Mouse (Mus musculus) limb, embryonic 11.5 days (tissue): Measurements from ENCODE around the gene Gatd1. TPM values are rescaled to one million over a fixed set of nuclear protein-coding genes. Genes with fewer than 3 reads are reported as not detected.

Experiments used
- ATAC-seq: fragments of 200-750 bp; cut with Nextera tagmentation; 2 replicates; pipeline ENCODE4 v1.8.0; 2017; ENCODE audit warnings: low read depth; ENCODE audit not compliant: insufficient number of reproducible peaks, low FRiP score, low TSS enrichment
- DNase-seq: peaks from one replicate; pipeline ENCODE4 v3.0.0-alpha.2; 2015; ENCODE audit warnings: low spot score
- H3K27ac ChIP-seq: fragments of 300-500 bp; sonication (generic); replicated peaks from 2 replicates; pipeline ENCODE4 v1.5.1; 2014; ENCODE audit warnings: low read depth, mild to moderate bottlenecking, low read length
- H3K27me3 ChIP-seq: fragments of 300-500 bp; sonication (generic); 2 replicates; pipeline ENCODE4 v1.6.1; 2014; ENCODE audit warnings: mild to moderate bottlenecking, low read length, mixed read lengths; ENCODE audit not compliant: control insufficient read depth, insufficient read depth
- H3K36me3 ChIP-seq: fragments of 300-500 bp; sonication (generic); 2 replicates; pipeline ENCODE4 v1.6.1; 2014; ENCODE audit warnings: mild to moderate bottlenecking, low read length, moderate library complexity, mixed read lengths; ENCODE audit not compliant: control insufficient read depth, insufficient read depth
- H3K4me1 ChIP-seq: fragments of 300-500 bp; sonication (generic); 2 replicates; pipeline ENCODE4 v1.6.1; 2014; ENCODE audit warnings: low read length, mixed read lengths; ENCODE audit not compliant: control insufficient read depth, insufficient read depth
- H3K4me2 ChIP-seq: fragments of 300-500 bp; sonication (generic); 2 replicates; pipeline ENCODE4 v1.6.1; 2014; ENCODE audit warnings: low read depth, mild to moderate bottlenecking, moderate library complexity; ENCODE audit not compliant: severe bottlenecking
- H3K4me3 ChIP-seq: fragments of 300-500 bp; sonication (generic); 2 replicates; pipeline ENCODE4 v1.5.1; 2014; ENCODE audit warnings: low read depth, low read length
- H3K9ac ChIP-seq: fragments of 300-500 bp; sonication (generic); 2 replicates; pipeline ENCODE4 v1.6.1; 2014; ENCODE audit warnings: mild to moderate bottlenecking, low read length
- H3K9me3 ChIP-seq: fragments of 300-500 bp; sonication (generic); 2 replicates; pipeline ENCODE4 v1.6.1; 2016; ENCODE audit warnings: low read length; ENCODE audit not compliant: control insufficient read depth
- WGBS: fragments of 180-500 bp; shearing (Covaris S2); extraction: QIAGEN DNeasy Blood & Tissue Kit; methylation state at CpG from one replicate; pipeline ENCODE4 v1.1.7; 2014; 5-methylcytosine and 5-hydroxymethylcytosine counted together
- polyA plus RNA-seq: library from polyadenylated mRNA; unstranded; fragments of >200 nt; fragmentation: Nextera tagmentation; extraction: Ambion mirVana; gene quantifications from 2 replicates; pipeline ENCODE4 v1.2.1, GENCODE M21; 2014

Gatd1 gene
- polyA plus RNA-seq, 1 experiment from 2014 or later: 52.2 TPM

GRCm38 (mm10) chr7:141457986-141458660 is 44.2 kb upstream of the Gatd1 start:
- Histone ChIP-seq H3K9ac (no peak overlapping the region), H3K9me3 (no peaks in the 10 kb centered on the region)

GRCm38 (mm10) chr7:141457236-141457635 is 43.3 kb upstream of the Gatd1 start:
- 97% methylated on average over 14 of the region's 14 CpGs for WGBS
- Histone ChIP-seq H3K9me3 (no peaks in the 10 kb centered on the region), H3K27me3 (peaks cover 24% of the 10 kb centered on the region), H3K4me3 (no peak overlapping the region), H3K4me2 (no peak overlapping the region), H3K4me1 (peaks cover 17% of the 10 kb centered on the region), H3K9ac (no peak overlapping the region), H3K36me3 (no peaks in the 10 kb centered on the region), H3K27ac (no peak overlapping the region)
- no peak for ATAC-seq
- DNase-seq: no peak

More at GRCm38 (mm10) chr7:141457986-141458660, 44.2 kb upstream of the Gatd1 start:
- H3K27ac ChIP-seq: no peak overlapping the region
- H3K27me3 ChIP-seq: peaks cover 30% of the 10 kb centered on the region
- 73% methylated on average over 15 of the region's 15 CpGs for WGBS
- peak; percentile 68 for DNase-seq
- no peaks in the 10 kb centered on the region for H3K36me3 ChIP-seq
- H3K4me3 ChIP-seq: no peak overlapping the region
- H3K4me2 ChIP-seq: no peak overlapping the region
- no peak for ATAC-seq
- peaks cover 21% of the 10 kb centered on the region for H3K4me1 ChIP-seq

DNA sequence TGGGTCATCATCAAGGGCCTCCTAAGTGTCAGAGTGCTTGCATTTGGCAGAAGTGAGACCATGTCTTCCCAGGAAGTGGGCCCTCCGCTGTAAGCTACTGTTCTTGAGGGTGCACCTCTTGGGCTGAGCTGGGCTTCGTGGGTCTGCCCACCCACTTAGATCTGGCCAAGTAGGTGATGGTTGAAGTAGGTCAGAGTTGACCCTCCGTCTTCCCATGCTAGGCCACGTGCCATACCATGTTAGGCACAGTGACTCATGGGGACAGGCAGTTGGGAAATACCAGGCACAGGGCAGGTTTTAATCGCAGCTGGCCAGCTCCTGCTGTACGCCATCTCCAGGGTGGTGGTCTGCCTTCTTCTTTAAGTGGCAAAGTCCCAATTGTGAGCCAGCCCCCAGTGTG is 42.8 kb upstream of the Gatd1 start:
- Histone ChIP-seq H3K27me3 (peaks cover 19% of the 10 kb centered on the region), H3K4me1 (peaks cover 13% of the 10 kb centered on the region), H3K9ac (no peak overlapping the region), H3K27ac (no peak overlapping the region), H3K4me3 (no peak overlapping the region), H3K4me2 (no peak overlapping the region), H3K9me3 (no peaks in the 10 kb centered on the region), H3K36me3 (peaks cover 2% of the 10 kb centered on the region; the same call in 1 of the 2 replicates)
- 90% methylated on average over 6 of the region's 6 CpGs for WGBS
- DNase-seq (no peak), ATAC-seq (no peak)

DNA sequence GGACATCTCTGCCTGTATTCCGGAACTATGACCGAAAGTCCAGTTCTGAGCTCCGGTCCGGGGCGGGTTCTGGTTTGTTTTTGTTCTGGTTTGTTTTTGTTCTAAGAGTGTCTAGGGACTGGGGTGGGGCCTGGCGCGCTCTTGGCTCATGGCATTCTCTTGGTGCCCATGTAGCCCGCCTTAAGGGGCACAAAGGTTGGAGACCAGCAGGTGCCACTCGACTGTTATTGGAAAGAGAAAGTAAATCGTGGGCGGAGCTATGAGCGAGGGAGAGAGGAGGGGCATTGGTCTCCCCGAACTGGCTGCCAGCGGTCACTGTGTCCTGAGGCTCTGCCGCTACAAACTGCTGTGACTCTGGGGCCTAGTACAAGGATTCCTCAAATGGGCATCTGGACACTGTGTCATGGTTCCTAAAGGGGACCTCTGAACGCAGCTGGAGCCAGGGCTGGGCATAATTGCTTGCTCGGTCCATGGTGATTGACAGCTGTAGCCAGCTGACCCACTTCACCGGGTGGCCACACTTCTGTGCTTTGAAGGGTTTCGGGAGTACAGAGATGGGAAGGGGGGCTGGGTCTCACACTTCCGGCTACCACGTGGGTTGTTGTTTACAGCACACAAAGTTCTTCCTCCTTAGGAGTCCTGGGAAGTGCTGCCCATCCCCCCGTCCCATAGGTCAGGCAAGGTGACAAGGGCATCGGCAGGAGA is 41.8 kb upstream of the Gatd1 start:
- Histone ChIP-seq H3K9ac (peak overlapping the region; percentile 47; the same call in 1 of the 2 replicates), H3K9me3 (no peaks in the 10 kb centered on the region), H3K4me1 (peaks cover 11% of the 10 kb centered on the region), H3K27me3 (peaks cover 11% of the 10 kb centered on the region; the same call in 1 of the 2 replicates), H3K36me3 (peaks cover 9% of the 10 kb centered on the region; the same call in 1 of the 2 replicates), H3K4me3 (peak overlapping the region; percentile 62), H3K27ac (no peak overlapping the region), H3K4me2 (peak overlapping the region; percentile 96)
- peak; percentile 60 for DNase-seq
- 1% methylated on average over 23 of the region's 23 CpGs for WGBS
- no peak for ATAC-seq

DNA sequence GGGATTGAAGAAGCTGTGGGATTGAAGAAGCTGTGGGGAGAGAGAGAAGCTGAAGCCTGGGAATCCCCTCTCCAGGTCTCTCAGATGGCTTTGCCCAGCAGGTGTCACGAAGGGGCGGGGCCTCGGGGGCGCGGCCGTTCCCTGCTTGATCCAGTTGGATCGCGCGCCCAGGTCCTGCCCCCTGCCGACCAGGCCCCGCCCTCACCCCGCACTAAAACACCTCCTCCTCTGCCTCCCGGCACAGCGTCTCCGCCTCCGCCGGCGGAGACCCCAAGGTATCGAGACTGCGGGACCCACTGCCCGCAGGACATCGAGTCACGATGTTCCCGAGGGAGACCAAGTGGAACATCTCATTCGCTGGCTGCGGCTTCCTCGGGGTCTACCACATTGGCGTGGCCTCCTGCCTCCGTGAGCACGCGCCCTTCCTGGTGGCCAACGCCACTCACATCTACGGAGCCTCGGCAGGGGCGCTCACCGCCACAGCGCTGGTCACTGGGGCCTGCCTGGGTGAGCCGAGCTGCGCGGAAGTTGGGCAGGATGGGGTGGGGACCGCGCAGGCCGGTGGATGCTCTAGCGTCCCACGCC is 41.1 kb upstream of the Gatd1 start, which contains the start of gene Pnpla2:
Pnpla2 (plus strand) TSS at position 232 of the 585 bp plus-strand sequence.
- Histone ChIP-seq H3K27ac (0 out of 2 replicates have a peak within 1 kb of the TSS, but pooled peaks have one; percentile 45), H3K4me3 (peak within 1 kb of the TSS; percentile 62), H3K36me3 (peaks cover 11% of the 10 kb centered on the region; the same call in 1 of the 2 replicates), H3K9me3 (no peaks in the 10 kb centered on the region), H3K9ac (peak within 1 kb of the TSS; percentile 47), H3K4me1 (peaks cover 11% of the 10 kb centered on the region), H3K4me2 (peak within 1 kb of the TSS; percentile 96), H3K27me3 (0 out of 2 replicates have a peak, but pooled peaks cover 5% of the 10 kb centered on the region)
- WGBS: under 1% methylated on average over 45 of the region's 45 CpGs
- DNase-seq: peak; percentile 95
- peak; percentile 80 for ATAC-seq

DNA sequence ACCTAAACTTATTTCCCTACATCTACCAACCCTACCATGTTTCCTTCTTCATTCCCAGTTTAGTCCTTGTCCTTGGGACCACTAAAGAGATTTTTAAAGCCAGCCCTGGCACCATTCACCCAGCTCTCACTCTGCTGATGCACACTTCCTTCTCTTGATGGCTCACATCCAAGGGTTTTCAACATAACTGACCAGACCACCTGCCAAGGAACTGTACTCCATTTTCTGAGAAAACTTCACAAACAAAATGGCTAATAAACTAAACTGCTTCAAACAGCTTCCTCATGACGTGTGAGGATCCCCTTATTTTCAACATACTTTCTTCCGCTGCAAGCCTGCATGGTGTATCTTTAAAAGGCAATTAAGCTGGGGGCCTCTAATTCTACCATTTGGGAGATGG is 39.7 kb upstream of the Gatd1 start:
- Histone ChIP-seq H3K27ac (no peak overlapping the region), H3K36me3 (peaks cover 11% of the 10 kb centered on the region; the same call in 1 of the 2 replicates), H3K9ac (no peak overlapping the region), H3K27me3 (no peaks in the 10 kb centered on the region), H3K4me1 (peaks cover 12% of the 10 kb centered on the region), H3K9me3 (no peaks in the 10 kb centered on the region), H3K4me3 (no peak overlapping the region), H3K4me2 (no peak overlapping the region)
- no peak for ATAC-seq
- no peak for DNase-seq
- 72% methylated on average over 2 of the region's 2 CpGs for WGBS

- no peak for ATAC-seq
- no peaks in the 10 kb centered on the region for H3K9me3 ChIP-seq
- peaks cover 17% of the 10 kb centered on the region for H3K4me1 ChIP-seq
- H3K27ac ChIP-seq: no peak overlapping the region
- H3K4me2 ChIP-seq: no peak overlapping the region
- no peaks in the 10 kb centered on the region for H3K27me3 ChIP-seq
- H3K9ac ChIP-seq: no peak overlapping the region
- no peak for DNase-seq
- no peak overlapping the region for H3K4me3 ChIP-seq
- peaks cover 11% of the 10 kb centered on the region; the same call in 1 of the 2 replicates for H3K36me3 ChIP-seq
Observed at GRCm38 (mm10) chr7:141451928-141452327, 38.0 kb upstream of the Gatd1 start.
